Mouse (Mus musculus) brain, embryonic 14.5 days (tissue): ENCODE results near the gene Hk2. TPM values are rescaled to one million over a fixed set of nuclear protein-coding genes. Genes with fewer than 3 reads are reported as not detected.

Experiments
- DNase-seq: peaks from one replicate; pipeline ENCODE4 v3.0.0-alpha.2; 2011; ENCODE audit warnings: low read depth
- CTCF ChIP-seq: fragments of 200-500 bp; IDR thresholded peaks from 2 replicates; pipeline ENCODE4 v1.5.1; 2012; ENCODE audit warnings: inconsistent platforms, mild to moderate bottlenecking, moderate library complexity, borderline replicate concordance; ENCODE audit not compliant: insufficient read depth, insufficient read length; ENCODE audit errors: extremely low read depth
- POLR2A ChIP-seq: fragments of 200-500 bp; IDR thresholded peaks from 2 replicates; pipeline ENCODE4 v1.6.1; 2012; ENCODE audit warnings: mild to moderate bottlenecking, inconsistent platforms, borderline replicate concordance; ENCODE audit not compliant: poor library complexity, insufficient read depth, insufficient read length, severe bottlenecking; ENCODE audit errors: extremely low read depth
- polyA plus RNA-seq: library from polyadenylated mRNA; depleted of rRNA; stranded (reverse); fragments of >200 nt; gene quantifications from 2 replicates; pipeline ENCODE4 v1.2.3, GENCODE M21; 2012

The Hk2 gene
- polyA plus RNA-seq, 1 experiment, result 4.7 TPM

DNA sequence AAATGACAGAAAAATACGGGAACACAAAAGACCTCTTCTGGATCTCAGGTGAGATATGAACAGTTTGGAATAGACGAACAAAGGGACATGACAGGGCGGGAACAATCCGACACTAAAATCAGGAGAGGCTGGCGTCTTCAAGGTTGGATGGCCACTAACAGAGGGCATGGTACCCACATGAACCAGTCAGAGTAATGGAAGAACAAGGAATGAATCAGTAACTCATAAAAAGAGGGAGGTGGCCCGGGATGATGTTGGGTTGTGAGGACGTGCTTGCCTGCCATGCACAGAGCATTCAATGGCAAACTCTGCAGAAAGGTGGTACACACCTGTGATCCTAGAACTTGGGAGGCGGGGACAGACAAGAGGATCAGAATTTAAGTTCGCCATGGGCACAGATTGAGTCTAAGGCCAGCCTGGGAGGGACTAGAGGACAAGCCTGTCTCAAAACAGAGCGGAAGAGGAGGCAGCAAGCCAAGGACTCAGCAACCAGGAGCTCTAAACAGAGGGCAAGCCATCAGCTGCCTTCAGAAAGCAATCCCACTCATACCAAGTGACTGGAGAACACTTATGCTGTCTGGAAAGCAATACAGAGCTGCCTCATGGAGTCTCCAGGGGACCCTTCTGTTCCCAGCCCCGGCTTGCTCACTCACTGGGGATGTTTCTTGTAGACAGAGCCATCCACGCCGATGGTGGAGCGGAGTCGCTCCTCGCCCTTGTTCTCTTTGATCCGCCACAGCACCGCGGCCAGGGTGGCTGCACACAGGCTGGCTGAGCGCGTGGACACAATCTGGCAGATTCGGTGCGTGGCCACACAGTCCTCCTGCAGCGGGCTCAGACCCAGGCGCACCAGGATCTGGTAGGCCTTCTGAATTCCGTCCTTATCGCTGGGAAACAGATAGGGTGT, 36.4 kb downstream of the Hk2 start:
- peak; percentile 15 for DNase-seq
- no peak for TF ChIP-seq CTCF

DNA sequence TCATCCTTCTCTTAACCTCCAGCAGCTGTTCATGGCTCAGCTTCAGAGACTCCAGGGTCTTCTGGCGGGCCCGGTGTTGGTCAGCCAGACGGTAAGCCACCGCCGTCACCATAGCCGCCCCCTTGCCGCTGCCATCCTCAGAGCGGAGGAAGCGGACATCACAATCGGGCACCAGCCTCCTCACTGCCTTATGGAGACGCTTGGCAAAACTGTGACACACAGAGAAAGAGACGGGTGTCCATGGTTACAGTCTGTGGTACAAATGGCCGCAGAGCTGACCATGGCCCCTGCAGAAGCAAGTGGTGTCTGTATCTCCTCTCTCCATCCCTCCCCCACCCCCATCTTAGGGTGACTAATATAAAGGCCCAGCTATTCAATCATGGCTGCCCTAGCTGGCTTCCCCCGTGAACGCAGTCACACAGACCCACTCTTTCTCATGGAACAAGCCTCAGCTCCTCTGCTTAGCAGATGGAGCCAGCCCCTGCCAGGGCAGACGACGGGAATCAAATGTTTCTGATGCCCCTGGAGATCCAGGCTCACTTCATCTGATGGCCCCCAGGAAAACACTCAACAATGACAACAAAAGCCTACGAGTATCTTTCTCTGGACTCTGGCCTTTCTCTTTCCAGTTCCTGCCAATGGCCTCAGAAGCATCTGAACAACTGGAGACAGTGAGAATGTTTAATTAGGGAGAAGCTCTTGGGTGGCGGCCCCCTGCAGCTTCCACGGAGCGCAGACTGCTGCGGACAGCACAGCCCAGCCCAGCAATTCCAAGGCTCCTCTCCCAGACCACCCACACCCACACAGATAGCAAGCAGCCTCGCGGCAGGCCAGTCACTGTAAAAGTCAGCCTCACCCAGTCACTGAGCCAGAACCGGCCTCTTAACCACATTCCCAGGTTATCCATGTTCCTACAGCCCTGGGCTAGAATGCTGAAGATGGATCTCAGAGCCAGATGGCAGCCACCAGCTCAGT, 37.3 kb downstream of the Hk2 start:
- no peak for TF ChIP-seq POLR2A
- TF ChIP-seq CTCF, result no peak
- no peak for DNase-seq

DNA sequence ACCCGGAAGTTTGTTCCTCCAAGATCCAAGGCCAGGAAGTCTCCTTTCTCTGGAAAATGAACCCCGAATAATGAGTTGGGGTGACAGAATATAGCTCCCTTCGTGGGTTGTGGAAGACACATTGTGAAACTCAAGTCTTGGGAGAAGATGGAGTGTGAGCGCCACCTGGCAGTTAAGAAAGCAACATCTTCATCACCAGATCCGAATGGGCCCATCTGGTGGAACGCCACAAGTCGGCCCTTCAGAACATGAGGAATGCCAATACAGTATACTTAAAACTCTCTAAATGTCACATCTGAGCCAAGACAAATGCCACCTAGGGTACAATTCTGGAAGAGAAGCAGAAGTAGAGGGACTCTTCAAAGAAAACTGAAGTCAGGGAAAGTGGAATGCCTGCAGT, 38.9 kb downstream of the Hk2 start:
- TF ChIP-seq CTCF, result peak; percentile 45; the same call in 1 of the 2 replicates
- no peak for TF ChIP-seq POLR2A

DNA sequence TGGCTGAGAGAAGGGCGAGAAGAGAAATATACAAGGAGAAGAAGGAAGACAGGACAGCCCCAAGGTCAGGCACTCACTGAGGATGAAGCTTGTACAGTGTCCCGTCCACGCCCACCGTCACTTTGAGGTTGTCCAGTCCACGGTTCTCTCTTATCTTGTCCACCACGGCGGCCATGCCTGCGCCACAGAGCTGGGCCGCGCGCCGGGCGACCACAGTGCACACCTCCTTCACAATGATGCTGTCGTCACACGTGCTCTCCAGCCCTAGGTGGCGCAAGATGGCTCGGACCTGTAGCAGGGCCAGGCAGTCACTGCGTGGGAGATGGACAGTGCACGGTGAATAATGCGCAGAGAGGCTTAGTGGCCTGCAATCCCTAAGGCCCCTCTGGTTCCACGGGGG, 45.6 kb downstream of the Hk2 start:
- no peak for DNase-seq
- TF ChIP-seq CTCF, result no peak
- no peak for TF ChIP-seq POLR2A

More for the DNA sequence above, 38.9 kb downstream of the Hk2 start:
- peak; percentile 51 for DNase-seq

DNA sequence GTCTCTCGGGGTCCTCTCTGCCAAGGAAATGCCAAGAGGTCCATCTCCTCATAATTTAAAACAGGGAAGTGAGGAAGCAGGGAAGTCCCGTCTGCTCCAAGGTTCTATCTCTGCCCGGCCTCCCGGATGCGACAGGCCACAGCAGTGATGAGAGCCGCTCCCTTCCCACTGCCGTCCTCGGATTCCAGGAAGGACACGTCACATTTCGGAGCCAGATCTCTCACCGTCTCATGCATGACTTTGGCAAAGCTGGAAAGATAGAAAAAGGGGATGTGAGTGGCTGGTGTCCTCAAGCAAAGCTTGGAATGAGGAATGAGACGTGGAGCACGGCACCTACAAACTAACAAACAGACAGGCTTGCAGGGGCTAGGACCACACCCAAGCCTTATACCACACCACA, 47.0 kb downstream of the Hk2 start:
- TF ChIP-seq CTCF, result no peak
- TF ChIP-seq POLR2A, result no peak
- no peak for DNase-seq

DNA sequence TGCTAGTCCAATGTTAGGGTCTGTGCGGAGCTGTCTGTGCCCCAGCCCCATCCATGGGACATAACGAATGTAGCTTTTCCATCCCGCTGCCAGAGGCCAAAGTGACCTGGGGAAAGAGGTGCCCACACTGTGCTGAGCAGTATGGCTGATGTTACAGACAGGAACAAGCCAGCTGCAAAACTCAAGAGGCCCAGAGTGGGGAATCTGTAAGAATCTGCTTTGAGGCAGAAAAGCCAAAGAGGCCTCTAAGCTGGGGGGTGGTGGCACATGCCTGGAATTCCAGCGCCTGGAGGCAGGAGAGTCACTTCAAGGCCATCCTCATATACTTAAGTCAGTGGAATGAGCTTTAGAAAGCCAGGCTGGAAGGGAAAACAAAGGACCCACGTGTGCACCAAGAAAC, 50.9 kb downstream of the Hk2 start:
- TF ChIP-seq POLR2A (no peak), CTCF (no peak)
- peak; percentile 35 for DNase-seq

DNA sequence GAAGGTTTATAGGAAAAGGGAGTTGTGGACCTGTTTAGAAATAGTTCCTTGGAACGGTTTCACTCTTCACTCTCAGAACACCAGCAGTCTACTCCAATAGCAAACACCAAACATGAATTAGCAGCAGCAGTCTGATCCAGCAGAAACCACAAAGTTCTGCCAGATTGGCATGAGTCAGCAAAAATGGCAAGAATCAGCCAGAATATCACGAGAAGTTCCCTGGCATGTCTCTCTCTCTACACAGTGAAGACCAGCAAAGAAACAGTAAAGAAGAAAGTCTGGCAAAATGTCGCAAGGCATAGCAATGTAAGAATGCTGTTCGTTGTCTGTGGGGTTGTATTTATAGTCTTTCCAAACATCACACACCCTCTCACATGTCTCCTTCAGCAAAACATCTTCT, 58.1 kb downstream of the Hk2 start:
- TF ChIP-seq CTCF (no peak), POLR2A (no peak)
- DNase-seq, result no peak

DNA sequence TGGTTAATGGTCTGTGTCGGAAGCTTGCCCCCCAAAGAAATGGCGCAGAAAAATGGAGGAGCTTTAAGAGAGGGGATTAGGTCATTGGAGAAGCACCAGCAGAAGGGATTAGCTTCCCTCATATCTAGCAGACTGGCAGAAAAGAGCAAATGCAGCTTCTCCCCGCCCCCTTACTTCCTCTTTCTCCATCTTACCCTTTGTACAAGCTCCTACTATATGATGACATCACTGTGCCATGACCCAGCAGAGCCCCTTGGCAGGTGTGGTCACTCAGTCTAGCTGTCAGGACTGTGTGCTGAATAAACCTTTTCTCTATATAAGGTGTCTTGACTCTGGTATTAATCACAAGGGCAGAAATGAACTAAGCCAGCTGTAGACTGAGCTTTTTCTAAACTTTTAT, 58.6 kb downstream of the Hk2 start:
- TF ChIP-seq POLR2A, result no peak
- no peak for TF ChIP-seq CTCF

DNA sequence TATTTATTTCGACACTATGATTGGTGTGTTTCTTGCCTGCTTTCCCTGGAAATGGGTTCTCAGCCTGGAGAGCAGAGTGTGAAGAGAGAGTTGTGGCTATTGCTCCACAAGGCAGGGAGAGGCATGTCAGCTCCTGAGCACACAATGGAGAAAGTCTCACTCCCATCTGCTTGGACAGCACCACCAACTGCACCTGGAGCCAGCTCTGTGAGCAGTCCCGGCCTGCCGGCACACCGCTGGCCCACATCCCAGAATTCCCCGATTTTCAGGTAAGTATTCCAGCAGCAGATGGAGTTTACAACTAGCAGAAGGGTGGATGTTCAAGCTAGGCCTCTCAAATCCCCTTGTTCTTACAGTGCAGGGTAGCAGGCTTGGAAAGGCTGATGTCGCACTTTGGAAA, 59.0 kb downstream of the Hk2 start:
- no peak for TF ChIP-seq POLR2A
- DNase-seq, result peak; percentile 22

More for the DNA sequence above, 58.6 kb downstream of the Hk2 start:
- DNase-seq, result no peak

DNA sequence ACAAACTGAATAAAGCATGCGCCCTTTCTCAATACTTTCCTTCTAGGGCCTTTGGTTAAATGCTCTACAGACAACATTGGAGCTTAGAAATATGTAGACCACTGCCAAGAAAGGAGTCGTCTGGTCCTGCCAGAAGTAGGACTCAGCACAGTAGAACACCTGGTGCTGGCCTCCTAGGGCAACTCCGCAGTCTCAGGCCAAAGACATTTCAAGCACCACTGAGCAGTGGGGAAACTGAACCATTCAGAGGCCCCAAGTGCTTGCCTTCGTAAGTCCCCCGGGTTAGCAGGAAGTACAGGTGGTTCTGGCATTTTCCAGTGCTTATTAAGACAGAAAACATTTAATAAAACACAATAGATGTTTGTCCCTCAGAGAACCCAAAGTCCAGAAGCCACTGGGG, 59.4 kb downstream of the Hk2 start:
- TF ChIP-seq POLR2A, result no peak
- TF ChIP-seq CTCF, result no peak
- no peak for DNase-seq

DNA sequence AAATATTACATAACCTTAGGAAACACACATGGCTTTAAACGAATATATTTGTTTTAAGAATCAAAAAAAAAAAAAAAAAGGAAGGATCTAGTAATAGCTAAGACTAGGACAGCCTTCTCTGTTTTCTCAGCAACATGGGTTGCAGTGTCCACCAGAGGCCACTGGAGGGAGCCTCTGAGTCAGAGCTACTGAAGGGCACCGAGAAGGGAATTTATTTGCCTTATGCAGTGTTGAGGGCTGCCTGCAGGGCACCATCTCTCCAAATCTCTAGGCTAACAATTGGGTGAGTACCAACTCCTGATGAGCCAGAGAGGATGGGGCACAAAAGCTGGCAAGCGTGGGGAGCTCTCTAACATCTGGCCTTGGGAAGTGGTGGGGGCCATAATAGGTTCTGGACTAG, 60.0 kb downstream of the Hk2 start:
- peak; percentile 68 for DNase-seq
- TF ChIP-seq CTCF (peak; percentile 93), POLR2A (no peak)

DNA sequence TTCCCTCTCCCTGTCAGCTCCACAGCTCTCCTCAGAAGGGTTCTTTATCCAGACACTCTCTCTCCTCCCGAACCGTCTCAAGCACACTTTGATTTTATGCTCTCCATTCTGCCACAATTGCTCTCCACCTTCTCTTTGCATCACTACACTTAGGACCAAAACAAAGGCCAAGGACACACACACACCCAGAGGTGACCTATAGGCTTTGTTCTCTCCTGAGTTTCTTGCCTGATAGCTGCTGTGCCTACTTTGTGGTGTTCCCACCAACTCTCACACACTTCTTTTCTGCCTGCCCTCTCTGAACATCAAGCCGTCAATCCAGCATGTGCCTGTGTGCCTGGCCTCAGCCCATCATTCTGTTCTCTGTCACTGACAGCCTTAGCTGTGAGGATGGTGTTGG, 66.5 kb downstream of the Hk2 start:
- TF ChIP-seq POLR2A (no peak), CTCF (no peak)

DNA sequence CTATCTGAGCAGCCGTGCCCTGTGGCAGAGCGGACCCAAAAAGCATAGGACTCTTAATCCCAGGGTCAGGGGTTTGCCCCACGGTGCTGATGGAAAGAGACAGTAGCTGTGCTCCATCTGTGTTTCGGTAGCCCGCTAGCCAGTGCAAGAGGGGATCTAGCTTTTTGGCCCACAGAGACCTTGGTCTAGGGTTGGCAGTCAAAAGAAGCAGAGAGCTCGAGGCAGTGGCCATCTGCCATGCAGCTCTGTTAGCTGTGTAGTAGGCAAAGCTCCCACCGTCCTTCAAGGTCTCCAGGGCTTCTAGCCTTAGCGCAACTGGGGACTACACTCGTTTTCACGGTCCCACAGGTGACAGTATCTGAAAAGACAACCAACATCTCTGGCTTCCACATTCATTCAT, 67.0 kb downstream of the Hk2 start:
- TF ChIP-seq POLR2A (no peak), CTCF (no peak)
- no peak for DNase-seq

More for the DNA sequence above, 66.5 kb downstream of the Hk2 start:
- DNase-seq, result no peak

DNA sequence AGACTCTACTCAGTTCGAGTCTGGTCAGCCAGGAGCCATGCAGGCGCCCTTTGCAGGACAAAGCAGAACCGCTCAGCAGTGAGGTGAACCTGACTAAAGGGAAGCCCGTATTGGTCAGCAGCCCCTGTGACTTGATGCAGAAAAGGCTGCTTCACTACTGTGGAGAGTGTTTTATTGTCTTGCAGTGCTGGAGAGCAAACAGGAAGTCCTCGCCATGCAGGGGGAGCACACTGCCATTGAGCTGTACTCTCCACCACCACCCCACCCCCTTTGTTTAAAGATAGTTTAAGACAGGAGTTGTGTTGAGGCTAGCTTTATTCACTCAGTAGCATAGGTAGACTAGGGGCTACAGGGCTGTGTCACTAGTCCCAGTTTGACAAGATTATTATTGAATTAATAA, 69.0 kb downstream of the Hk2 start, which contains the start of gene Pole4:
Pole4 (minus strand) TSS at position 145 of the 400 bp plus-strand sequence.
- no peak for DNase-seq
- TF ChIP-seq CTCF (no peak), POLR2A (no peak)

DNA sequence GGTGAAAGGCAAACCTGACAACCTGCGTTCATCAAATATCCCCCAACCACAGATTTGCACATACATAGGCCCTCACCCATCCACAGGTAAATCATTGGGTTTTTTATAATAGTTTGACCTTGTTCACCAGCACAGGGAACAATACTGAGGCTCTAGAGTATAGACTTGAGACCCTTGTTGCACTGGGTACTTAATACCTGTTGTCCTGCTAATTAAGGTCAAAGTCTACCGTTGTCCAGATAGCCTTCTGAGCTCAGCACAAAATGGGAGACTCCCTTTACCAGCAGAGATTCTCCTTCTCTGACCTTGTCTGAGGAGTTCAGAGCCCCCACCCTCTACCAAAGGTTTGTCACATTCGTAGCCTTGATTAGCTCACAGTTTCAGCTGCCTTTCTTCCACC, 70.5 kb downstream of the Hk2 start:
- no peak for DNase-seq
- TF ChIP-seq POLR2A, result no peak
- no peak for TF ChIP-seq CTCF
